Mouse (Mus musculus) heart, embryonic 11.5 days (tissue): ENCODE measurements around the gene Olfr655. TPM values are rescaled to one million over a fixed set of nuclear protein-coding genes. Genes with fewer than 3 reads are reported as not detected.

Experiments used
- ATAC-seq: fragments of 200-750 bp; cut with Nextera tagmentation; replicated peaks from 2 replicates; pipeline ENCODE4 v1.8.0; 2017; ENCODE audit warnings: moderate library complexity; ENCODE audit not compliant: insufficient number of reproducible peaks, low FRiP score, low TSS enrichment
- H3K27ac ChIP-seq: fragments of 300-500 bp; sonication (generic); 2 replicates; pipeline ENCODE4 v1.5.1; 2014; ENCODE audit warnings: mild to moderate bottlenecking, low read depth, low read length
- H3K27me3 ChIP-seq: fragments of 300-500 bp; sonication (generic); 2 replicates; pipeline ENCODE4 v1.6.1; 2014; ENCODE audit warnings: mild to moderate bottlenecking, low read length, mixed read lengths; ENCODE audit not compliant: control insufficient read depth, insufficient read depth
- H3K36me3 ChIP-seq: fragments of 300-500 bp; sonication (generic); 2 replicates; pipeline ENCODE4 v1.6.1; 2014; ENCODE audit warnings: mild to moderate bottlenecking, low read length, moderate library complexity, mixed read lengths; ENCODE audit not compliant: control insufficient read depth, insufficient read depth
- H3K4me1 ChIP-seq: fragments of 300-500 bp; sonication (generic); 2 replicates; pipeline ENCODE4 v1.6.1; 2014; ENCODE audit warnings: low read length; ENCODE audit not compliant: control insufficient read depth, insufficient read depth
- H3K4me2 ChIP-seq: fragments of 300-500 bp; sonication (generic); 2 replicates; pipeline ENCODE4 v1.6.1; 2014; ENCODE audit warnings: mild to moderate bottlenecking, moderate library complexity
- H3K4me3 ChIP-seq: fragments of 300-500 bp; sonication (generic); 2 replicates; pipeline ENCODE4 v1.5.1; 2014; ENCODE audit warnings: low read depth, low read length
- H3K9ac ChIP-seq: fragments of 300-500 bp; sonication (generic); 2 replicates; pipeline ENCODE4 v1.6.1; 2014; ENCODE audit warnings: mild to moderate bottlenecking, low read depth, low read length, moderate library complexity
- H3K9me3 ChIP-seq: fragments of 300-500 bp; sonication (generic); replicated peaks from 2 replicates; pipeline ENCODE4 v1.6.1; 2016; ENCODE audit warnings: low read length; ENCODE audit not compliant: control insufficient read depth
- WGBS: fragments of 180-500 bp; shearing (Covaris S2); extraction: QIAGEN DNeasy Blood & Tissue Kit; methylation state at CpG from one replicate; pipeline ENCODE4 v1.1.7; 2014; ENCODE audit not compliant: insufficient replicate concordance; 5-methylcytosine and 5-hydroxymethylcytosine counted together
- polyA plus RNA-seq: library from polyadenylated mRNA; unstranded; fragments of >200 nt; fragmentation: Nextera tagmentation; extraction: Ambion mirVana; gene quantifications from 2 replicates; pipeline ENCODE4 v1.2.1, GENCODE M21; 2014

Olfr655 gene
- polyA plus RNA-seq, 1 experiment from 2014 or later, result not detected

DNA sequence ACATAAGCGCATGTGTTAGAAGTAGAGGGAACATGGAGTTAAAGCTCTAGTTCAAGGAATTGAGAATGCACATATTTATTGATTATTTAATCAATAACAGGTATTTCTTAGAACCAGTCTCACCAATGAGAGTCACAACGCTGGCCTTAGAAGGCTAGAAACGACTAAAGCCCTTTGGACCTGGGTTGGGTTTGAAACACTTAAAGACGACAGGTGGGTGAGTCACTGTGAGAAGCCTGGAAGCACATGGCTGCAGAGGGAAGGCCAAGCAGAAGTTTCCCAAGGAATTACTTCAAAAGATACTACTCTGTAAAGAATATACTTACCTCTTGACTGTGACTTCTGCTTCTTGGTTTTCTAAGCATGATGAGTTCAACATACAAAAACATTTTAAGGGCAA is 20.7 kb downstream of the Olfr655 start:
- WGBS, result 83% methylated on average over 4 of the region's 4 CpGs
- Histone ChIP-seq H3K4me1 (no peaks in the 10 kb centered on the region), H3K4me3 (no peak overlapping the region), H3K27ac (no peak overlapping the region), H3K9ac (no peak overlapping the region), H3K9me3 (no peaks in the 10 kb centered on the region), H3K36me3 (no peaks in the 10 kb centered on the region), H3K27me3 (no peaks in the 10 kb centered on the region), H3K4me2 (no peak overlapping the region)
- ATAC-seq, result no peak

DNA sequence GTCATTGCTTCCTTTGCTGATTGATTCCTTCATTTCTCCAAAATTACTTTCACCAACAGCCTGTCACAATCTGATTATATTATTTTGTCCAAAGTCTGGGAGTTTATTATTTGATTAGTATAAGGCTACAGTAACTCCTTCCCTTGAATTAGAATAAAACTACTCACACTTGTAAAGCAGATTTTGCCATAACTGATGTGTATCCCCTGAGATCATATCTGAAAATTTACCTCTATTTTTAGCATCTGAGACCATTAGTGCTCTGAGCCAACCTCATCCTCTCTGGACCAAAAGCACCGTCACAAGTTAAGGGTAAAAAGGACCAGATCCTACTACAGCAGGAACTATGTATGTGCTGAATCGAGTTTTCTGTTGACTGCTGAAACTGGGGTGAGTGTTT is 24.6 kb downstream of the Olfr655 start, which contains the start of gene Olfr653:
Olfr653 (plus strand) TSS at position 301 of the 400 bp plus-strand sequence.
- Histone ChIP-seq H3K4me3 (no peak within 1 kb of the TSS), H3K27me3 (no peaks in the 10 kb centered on the region), H3K9ac (no peak within 1 kb of the TSS), H3K4me2 (no peak within 1 kb of the TSS), H3K4me1 (no peaks in the 10 kb centered on the region), H3K27ac (no peak within 1 kb of the TSS), H3K9me3 (no peaks in the 10 kb centered on the region), H3K36me3 (no peaks in the 10 kb centered on the region)
- 58% methylated on average over 2 of the region's 2 CpGs for WGBS
- ATAC-seq, result no peak

DNA sequence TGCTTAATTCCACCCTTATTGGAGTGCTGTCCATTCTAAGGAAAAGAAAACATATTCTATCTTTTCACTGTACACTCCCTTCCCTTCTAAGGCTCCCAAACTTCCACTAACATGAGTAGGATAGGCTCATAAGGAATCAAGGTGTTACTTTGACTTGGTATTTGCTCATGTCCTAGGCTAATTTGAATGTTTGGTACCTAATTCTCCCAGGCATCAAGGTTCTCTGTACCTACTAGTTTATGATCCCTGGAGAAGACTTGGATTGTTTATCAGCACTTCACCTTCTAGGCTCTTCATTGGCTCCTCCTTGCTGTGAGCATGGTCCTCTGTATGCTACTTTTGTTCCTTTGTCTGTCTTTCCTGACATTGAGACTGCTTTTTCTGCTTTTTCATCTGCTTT is 41.0 kb downstream of the Olfr655 start, which contains the start of gene Olfr652:
Olfr652 (plus strand) TSS at position 301 of the 400 bp plus-strand sequence.
- Histone ChIP-seq H3K27ac (no peak within 1 kb of the TSS), H3K27me3 (no peaks in the 10 kb centered on the region), H3K4me1 (no peaks in the 10 kb centered on the region), H3K36me3 (no peaks in the 10 kb centered on the region), H3K4me2 (no peak within 1 kb of the TSS), H3K9me3 (no peaks in the 10 kb centered on the region), H3K9ac (no peak within 1 kb of the TSS), H3K4me3 (no peak within 1 kb of the TSS)
- no peak for ATAC-seq

DNA sequence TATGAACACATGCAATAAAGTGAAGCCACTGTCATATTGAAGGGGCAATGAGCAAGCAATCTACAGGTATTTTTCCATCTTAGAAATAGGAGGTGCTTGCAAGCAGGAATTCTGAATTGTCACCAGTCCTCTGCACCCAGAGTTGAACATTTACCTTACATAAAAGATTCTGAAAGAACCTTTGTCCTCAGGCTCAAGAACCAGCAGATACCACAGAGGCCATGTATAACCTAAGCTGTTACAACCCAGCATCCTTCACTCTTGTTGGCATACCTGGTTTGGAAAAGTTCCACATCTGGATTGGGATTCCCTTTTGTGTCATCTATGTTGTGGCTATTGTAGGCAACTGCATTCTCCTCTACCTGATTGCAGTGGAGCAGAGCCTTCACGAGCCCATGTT is 48.9 kb downstream of the Olfr655 start:
- Histone ChIP-seq H3K27ac (no peak overlapping the region), H3K4me2 (no peak overlapping the region), H3K4me1 (no peaks in the 10 kb centered on the region), H3K4me3 (no peak overlapping the region), H3K9ac (no peak overlapping the region), H3K27me3 (no peaks in the 10 kb centered on the region), H3K9me3 (no peaks in the 10 kb centered on the region), H3K36me3 (no peaks in the 10 kb centered on the region)
- 74% methylated on average over 1 of the region's 1 CpGs for WGBS
- ATAC-seq, result no peak

DNA sequence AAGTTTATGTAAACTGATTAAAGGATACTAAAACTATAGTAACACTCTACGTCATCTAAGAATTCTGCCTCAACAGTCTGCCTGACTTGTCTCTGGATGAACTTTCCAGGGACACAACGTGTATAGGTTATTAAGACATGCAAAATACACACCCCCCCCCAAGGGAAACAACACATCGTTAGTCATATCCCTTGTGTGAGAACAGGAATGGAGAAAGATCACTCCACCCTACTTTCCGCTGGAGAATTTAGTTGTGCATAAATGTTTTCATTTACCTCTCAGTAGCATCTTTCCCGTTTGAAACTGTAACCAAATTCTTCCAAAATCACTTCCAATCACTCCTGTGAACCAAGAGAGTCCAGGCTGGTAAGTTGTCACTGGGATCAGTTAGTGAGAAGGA is 51.7 kb downstream of the Olfr655 start, which contains the start of gene Olfr651:
Olfr651 (plus strand) TSS at position 301 of the 400 bp plus-strand sequence.
- Histone ChIP-seq H3K9me3 (no peaks in the 10 kb centered on the region), H3K9ac (no peak within 1 kb of the TSS), H3K4me1 (no peaks in the 10 kb centered on the region), H3K27ac (no peak within 1 kb of the TSS), H3K36me3 (no peaks in the 10 kb centered on the region), H3K27me3 (no peaks in the 10 kb centered on the region), H3K4me2 (no peak within 1 kb of the TSS), H3K4me3 (no peak within 1 kb of the TSS)
- no peak for ATAC-seq
- WGBS, result 69% methylated on average over 5 of the region's 5 CpGs

Other genes with a start within 250 kb of the Olfr655 start
- 1.6 and 2.8 TPM in 2 replicates for gene Trim12c, start 248.4 kb downstream of the Olfr655 start, polyA plus RNA-seq
- 0.16 TPM in 1 of 2 replicates, not detected in the other for gene Trim30b, start 231.9 kb downstream of the Olfr655 start, polyA plus RNA-seq
- gene Trim30c, start 200.9 kb downstream of the Olfr655 start, polyA plus RNA-seq, result not detected in 2 replicates
- gene Trim30a, start 136.6 kb downstream of the Olfr655 start, polyA plus RNA-seq, result 0.45 and 0.80 TPM in 2 replicates
- 0.07 TPM in 1 of 2 replicates, not detected in the other for gene Trim30d, start 93.9 kb downstream of the Olfr655 start, polyA plus RNA-seq
- not detected in 2 replicates for gene Olfr651, start 51.6 kb downstream of the Olfr655 start, polyA plus RNA-seq
- gene Olfr652, start 40.9 kb downstream of the Olfr655 start, polyA plus RNA-seq, result not detected in 2 replicates
- not detected in 2 replicates for gene Olfr653, start 24.5 kb downstream of the Olfr655 start, polyA plus RNA-seq
- gene Olfr654, start 14.8 kb downstream of the Olfr655 start, polyA plus RNA-seq, result not detected in 2 replicates
- gene Olfr656, start 12.2 kb upstream of the Olfr655 start, polyA plus RNA-seq, result not detected in 2 replicates
- not detected in 2 replicates for gene Olfr657, start 23.0 kb upstream of the Olfr655 start, polyA plus RNA-seq
- gene Olfr658, start 45.5 kb upstream of the Olfr655 start, polyA plus RNA-seq, result 0.09 TPM in 1 of 2 replicates, not detected in the other
- not detected in 2 replicates for gene Olfr659, start 65.0 kb upstream of the Olfr655 start, polyA plus RNA-seq
- not detected in 2 replicates for gene Olfr661, start 84.7 kb upstream of the Olfr655 start, polyA plus RNA-seq
- not detected in 2 replicates for gene Usp17le, start 175.7 kb upstream of the Olfr655 start, polyA plus RNA-seq
- not detected in 2 replicates for gene Usp17lb, start 240.8 kb upstream of the Olfr655 start, polyA plus RNA-seq